Mouse (Mus musculus): ENCODE measurements at regions not wholly inside any gene's neighbourhood (a gene's known extent, or its start where the extent isn't known, plus 50 kb on each side); places are given as distances from the start of the nearest gene placed in this dataset.

DNA sequence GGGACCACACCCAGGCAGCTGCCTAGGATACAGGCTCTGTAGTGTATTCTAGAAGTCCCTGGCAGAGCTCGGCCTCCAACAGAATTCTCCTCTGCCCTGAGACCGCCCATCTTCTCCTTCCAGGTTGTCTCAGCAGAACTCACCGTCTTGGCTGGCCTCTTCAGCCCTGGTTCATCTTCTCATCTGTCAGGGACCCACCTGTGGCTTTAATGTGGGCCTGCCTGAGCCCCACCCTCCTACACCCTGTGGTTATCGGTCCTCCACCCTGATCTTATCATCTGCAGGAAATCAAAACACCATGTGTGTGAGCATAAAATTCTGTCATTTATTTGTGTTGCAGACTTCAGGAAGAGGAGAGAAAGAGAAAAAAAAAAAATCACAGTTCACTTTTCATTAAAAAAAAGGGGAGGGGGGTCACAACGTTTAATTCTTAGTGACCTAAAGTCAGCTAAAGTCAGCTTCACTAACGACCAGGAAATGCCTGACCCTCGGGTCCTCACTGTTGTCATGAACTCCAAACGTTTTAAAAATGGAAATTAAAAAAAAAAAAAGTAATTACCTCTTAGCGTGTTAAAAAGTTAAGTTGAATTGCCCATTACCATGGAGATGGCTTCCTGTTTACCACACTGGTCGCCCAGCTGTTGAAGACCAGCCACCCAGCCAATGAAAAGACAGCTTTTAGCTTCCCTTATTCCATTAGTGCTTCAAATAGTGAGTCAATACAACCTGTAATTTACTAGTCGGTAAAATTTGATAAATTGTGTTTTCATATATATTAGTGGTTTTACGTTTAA, 176.7 kb downstream of the Cog6 start:
- TF ChIP-seq CTCF (IDR thresholded peaks at IDR 0.05; ENCODE audit: low read depth, low read length) (no peak), POLR2A (IDR thresholded peaks at IDR 0.05; ENCODE audit: extremely low read depth, insufficient read depth, low read length) (no peak)
